Mouse (Mus musculus) hindbrain, embryonic 16.5 days (tissue): ENCODE results near the gene Aebp2. TPM values are rescaled to one million over a fixed set of nuclear protein-coding genes. Genes with fewer than 3 reads are reported as not detected.
"Not testable (repeated sequence)": the region's sequence is repeated elsewhere in the genome, so short reads cannot be mapped to it uniquely, and the experiment has no call there.

ENCODE experiments used
- ATAC-seq: fragments of 200-750 bp; cut with Nextera tagmentation; 2 replicates; pipeline ENCODE4 v1.8.0; 2017; ENCODE audit warnings: moderate TSS enrichment, moderate library complexity
- H3K27ac ChIP-seq: fragments of 300-500 bp; sonication (generic); 2 replicates; pipeline ENCODE4 v1.5.1; 2014; ENCODE audit warnings: low read depth, mild to moderate bottlenecking, control low read depth, low read length, moderate library complexity
- H3K27me3 ChIP-seq: fragments of 300-500 bp; sonication (generic); replicated peaks from 2 replicates; pipeline ENCODE4 v1.6.1; 2014; ENCODE audit warnings: low read length; ENCODE audit not compliant: control insufficient read depth, insufficient read depth
- H3K36me3 ChIP-seq: fragments of 300-500 bp; sonication (generic); 2 replicates; pipeline ENCODE4 v1.6.1; 2014; ENCODE audit warnings: mild to moderate bottlenecking, low read length, moderate library complexity, mixed read lengths; ENCODE audit not compliant: control insufficient read depth, insufficient read depth
- H3K4me1 ChIP-seq: fragments of 300-500 bp; sonication (generic); 2 replicates; pipeline ENCODE4 v1.6.1; 2014; ENCODE audit warnings: low read depth, low read length; ENCODE audit not compliant: control insufficient read depth, insufficient read depth
- H3K4me2 ChIP-seq: fragments of 300-500 bp; sonication (generic); 2 replicates; pipeline ENCODE4 v1.6.1; 2014; ENCODE audit warnings: mild to moderate bottlenecking, low read length, control low read depth, moderate library complexity
- H3K4me3 ChIP-seq: fragments of 300-500 bp; sonication (generic); 2 replicates; pipeline ENCODE4 v1.5.1; 2014; ENCODE audit warnings: mild to moderate bottlenecking, low read length, control low read depth, moderate library complexity
- H3K9ac ChIP-seq: fragments of 300-500 bp; sonication (generic); 2 replicates; pipeline ENCODE4 v1.6.1; 2014; ENCODE audit warnings: low read depth, mild to moderate bottlenecking, control low read depth, low read length, moderate library complexity
- H3K9me3 ChIP-seq: fragments of 300-500 bp; sonication (generic); 2 replicates; pipeline ENCODE4 v1.6.1; 2014; ENCODE audit warnings: mild to moderate bottlenecking, low read length, moderate library complexity; ENCODE audit not compliant: control insufficient read depth
- WGBS: fragments of 180-500 bp; shearing (Covaris S2); extraction: QIAGEN DNeasy Blood & Tissue Kit; methylation state at CpG from one replicate; pipeline ENCODE4 v1.1.7; 2014; 5-methylcytosine and 5-hydroxymethylcytosine counted together
- polyA plus RNA-seq: library from polyadenylated mRNA; unstranded; fragments of >200 nt; fragmentation: Nextera tagmentation; extraction: Ambion mirVana; gene quantifications from 2 replicates; pipeline ENCODE4 v1.2.1, GENCODE M21; 2015

Gene Aebp2
- polyA plus RNA-seq, 1 experiment from 2014 or later, result 7.7 TPM

DNA sequence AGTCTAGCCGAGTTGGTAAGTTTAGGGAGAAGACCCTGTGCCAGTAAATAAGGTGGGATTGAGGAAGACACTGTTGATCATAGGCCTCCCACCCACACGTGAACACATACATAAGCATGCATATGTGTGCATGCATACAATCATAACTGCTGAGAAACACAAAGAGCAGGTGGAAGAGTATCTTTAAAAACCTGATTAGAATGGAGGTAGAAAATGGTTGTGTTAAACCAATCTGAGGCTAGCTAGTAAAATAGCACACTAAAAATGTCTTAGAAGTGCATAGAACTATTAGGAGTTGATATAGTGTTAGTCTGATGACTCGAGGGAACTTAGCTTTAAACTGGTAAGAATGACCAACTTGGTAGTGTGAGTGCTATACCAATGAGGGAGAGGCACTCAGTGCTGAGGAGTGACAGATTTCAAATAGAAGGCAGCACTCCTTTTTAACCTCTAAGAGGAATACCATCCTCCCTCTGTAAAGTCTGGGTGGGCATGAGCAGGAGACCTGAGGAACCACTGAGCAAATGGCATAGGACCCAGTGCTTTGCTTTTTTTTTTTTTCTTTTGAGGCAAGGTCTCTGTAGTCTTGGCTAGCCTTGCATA lies 35.6 kb downstream of the Aebp2 start:
- no peak for ATAC-seq

DNA sequence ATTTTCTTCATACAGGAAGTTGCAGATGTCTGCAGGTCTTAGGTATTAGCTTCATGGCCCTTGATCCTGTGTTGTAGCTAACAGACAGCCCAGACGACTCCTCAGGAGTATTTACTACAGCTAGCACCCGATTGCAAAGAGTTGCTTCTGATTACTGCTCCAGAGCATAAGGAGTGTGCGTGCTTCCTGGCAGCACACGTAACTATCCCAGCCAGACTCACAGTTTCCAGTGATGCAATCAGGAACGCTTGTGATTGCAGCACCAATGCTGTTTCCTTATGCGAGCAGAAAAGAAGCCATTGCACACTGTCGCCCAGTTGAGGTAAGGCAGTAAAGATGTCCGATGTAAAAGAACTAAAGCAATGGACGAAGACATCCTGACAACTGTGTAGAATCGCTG lies 38.6 kb downstream of the Aebp2 start:
- Histone ChIP-seq H3K4me2 (no peak overlapping the region), H3K27me3 (no peaks in the 10 kb centered on the region), H3K9me3 (no peaks in the 10 kb centered on the region), H3K4me1 (peaks cover 5% of the 10 kb centered on the region), H3K4me3 (no peak overlapping the region), H3K9ac (no peak overlapping the region), H3K27ac (no peak overlapping the region), H3K36me3 (no peaks in the 10 kb centered on the region)
- no peak for ATAC-seq
- 91% methylated on average over 10 of the region's 10 CpGs for WGBS

More for the DNA sequence above, 35.6 kb downstream of the Aebp2 start:
- Histone ChIP-seq H3K4me1 (no peaks in the 10 kb centered on the region), H3K9me3 (no peaks in the 10 kb centered on the region), H3K4me3 (no peak overlapping the region), H3K4me2 (no peak overlapping the region), H3K36me3 (peaks cover 10% of the 10 kb centered on the region), H3K9ac (no peak overlapping the region), H3K27ac (no peak overlapping the region), H3K27me3 (no peaks in the 10 kb centered on the region)
- 88% methylated on average over 3 of the region's 3 CpGs for WGBS

DNA sequence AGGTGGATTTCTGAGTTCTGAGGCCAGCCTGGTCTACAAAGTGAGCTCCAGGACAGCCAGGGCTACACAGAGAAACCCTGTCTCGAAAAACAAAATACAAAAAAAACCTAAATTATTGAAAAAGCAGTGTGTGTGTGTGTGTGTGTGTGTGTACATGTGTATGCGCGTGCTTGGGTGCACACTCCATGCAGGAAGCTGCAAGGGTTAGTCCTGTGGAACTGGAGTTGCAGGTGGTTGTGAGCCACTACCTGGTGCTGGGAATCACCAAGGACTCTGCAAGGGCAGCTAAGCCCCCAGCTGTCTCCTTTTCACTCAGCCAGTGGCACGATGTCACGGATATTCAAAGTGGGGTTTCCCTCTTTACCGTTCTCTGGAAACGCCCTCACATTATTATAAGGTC lies 39.3 kb downstream of the Aebp2 start:
- Histone ChIP-seq H3K4me2 (no peak overlapping the region), H3K27me3 (no peaks in the 10 kb centered on the region), H3K4me1 (peaks cover 11% of the 10 kb centered on the region), H3K36me3 (no peaks in the 10 kb centered on the region), H3K9me3 (no peaks in the 10 kb centered on the region), H3K27ac (no peak overlapping the region), H3K9ac (no peak overlapping the region), H3K4me3 (no peak overlapping the region)
- ATAC-seq, result no peak
- 87% methylated on average over 7 of the region's 7 CpGs for WGBS

DNA sequence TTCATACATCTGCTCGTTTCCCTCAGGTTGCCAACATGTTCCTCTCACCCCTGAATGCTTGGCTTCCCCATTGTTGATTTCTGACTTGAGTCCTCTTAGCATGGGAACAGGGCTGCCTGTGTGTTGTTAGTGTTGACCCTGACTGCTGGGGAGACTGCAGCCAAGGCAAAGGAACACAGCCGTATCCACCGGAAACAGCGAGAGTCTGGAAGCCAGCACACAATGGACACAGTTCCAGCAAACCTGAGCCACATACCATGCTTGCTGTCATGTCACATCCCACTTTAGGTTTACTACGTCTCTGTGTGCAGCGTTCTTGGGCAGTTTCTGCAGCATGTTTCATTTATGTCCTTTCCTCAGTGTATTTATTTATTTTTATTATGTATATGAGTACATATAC lies 39.8 kb downstream of the Aebp2 start:
- H3K9ac ChIP-seq, result no peak overlapping the region
- no peak for ATAC-seq
- H3K9me3 ChIP-seq, result no peaks in the 10 kb centered on the region
- H3K4me1 ChIP-seq, result peaks cover 14% of the 10 kb centered on the region
- no peak overlapping the region for H3K4me2 ChIP-seq
- WGBS, result 76% methylated on average over 6 of the region's 6 CpGs
- no peaks in the 10 kb centered on the region for H3K36me3 ChIP-seq
- no peak overlapping the region for H3K27ac ChIP-seq
- no peak overlapping the region for H3K4me3 ChIP-seq
- no peaks in the 10 kb centered on the region for H3K27me3 ChIP-seq

DNA sequence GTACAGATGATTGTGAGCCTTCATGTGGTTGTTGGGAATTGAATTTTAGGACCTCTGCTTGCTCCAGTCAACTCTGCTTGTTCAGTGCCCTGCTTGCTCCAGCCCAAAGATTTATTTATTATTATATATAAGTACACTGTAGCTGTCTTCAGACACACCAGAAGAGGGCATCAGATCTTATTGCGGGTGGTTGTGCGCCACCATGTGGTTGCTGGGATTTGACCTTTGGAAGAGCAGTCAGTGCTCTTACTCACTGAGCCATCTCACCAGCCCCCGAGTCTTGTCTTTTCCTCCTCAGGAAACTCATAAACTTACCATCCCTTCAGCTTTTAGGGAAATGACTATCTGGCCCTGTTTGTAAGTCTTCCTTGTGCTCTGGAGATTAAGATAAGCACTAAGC lies 40.2 kb downstream of the Aebp2 start:
- not testable (repeated sequence) for H3K4me2 ChIP-seq, ATAC-seq, H3K4me3 ChIP-seq, H3K27ac ChIP-seq, H3K9me3 ChIP-seq, H3K9ac ChIP-seq, H3K36me3 ChIP-seq, H3K27me3 ChIP-seq
- peaks cover 18% of the 10 kb centered on the region for H3K4me1 ChIP-seq
- 60% methylated on average over 3 of the region's 3 CpGs for WGBS

DNA sequence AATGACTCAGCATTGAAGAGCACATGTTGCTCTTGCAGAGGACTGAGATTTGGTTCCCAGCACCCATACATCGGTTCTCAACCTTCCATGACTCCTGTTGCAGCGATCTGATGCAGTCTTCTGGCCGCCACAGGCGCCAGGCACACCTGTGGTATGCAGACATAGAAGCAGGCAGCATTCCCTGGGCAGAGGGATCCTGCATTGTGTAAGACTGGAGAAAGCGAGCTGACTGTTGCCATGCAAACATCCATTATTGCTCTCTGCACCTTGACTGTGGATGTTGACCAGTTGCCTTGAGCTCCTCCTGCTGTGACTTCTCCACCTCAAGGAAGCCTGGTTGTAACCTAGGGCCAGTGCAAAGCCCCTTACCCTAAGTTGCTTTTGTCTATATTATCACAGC lies 42.1 kb downstream of the Aebp2 start:
- no peak for ATAC-seq
- 88% methylated on average over 5 of the region's 5 CpGs for WGBS
- Histone ChIP-seq H3K27ac (no peak overlapping the region), H3K4me3 (no peak overlapping the region), H3K9me3 (no peaks in the 10 kb centered on the region), H3K36me3 (no peaks in the 10 kb centered on the region), H3K27me3 (no peaks in the 10 kb centered on the region), H3K4me2 (no peak overlapping the region), H3K4me1 (peaks cover 20% of the 10 kb centered on the region), H3K9ac (no peak overlapping the region)

DNA sequence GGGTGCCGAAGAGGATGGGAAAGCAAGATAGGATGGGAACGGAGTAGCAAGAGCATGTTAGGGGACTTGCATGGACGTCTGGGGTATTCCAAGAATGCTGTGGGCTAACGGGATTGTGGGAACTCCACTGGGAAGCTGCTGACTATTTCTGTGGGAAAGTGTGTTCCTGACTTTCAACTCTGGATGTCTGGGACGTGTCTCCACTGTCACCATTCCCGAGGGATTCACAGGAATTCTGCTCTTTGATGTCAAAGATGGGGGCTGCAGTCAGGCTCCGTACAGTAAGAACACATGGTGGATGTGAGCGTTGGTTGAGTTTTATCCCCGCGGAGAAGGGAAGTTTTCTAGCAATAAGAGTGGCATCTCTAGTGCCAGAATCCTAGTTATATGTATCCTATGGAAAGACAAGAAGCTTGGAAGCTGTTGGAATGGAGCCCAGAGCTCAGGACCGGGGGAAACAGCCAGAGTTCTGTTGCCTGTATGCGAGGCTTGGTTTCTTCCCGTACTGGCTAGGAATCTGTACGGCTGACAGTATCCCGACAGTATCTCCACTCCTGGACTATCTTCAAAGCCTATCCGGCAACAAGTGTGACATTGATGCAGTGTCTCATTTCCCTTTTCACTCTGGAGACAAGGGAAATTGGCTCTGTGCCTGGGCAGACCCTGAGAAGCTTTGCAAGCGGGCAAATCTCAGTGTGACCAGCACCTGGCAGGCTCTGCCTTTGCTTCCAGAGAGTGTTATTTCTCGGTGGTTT lies 44.2 kb downstream of the Aebp2 start:
- Histone ChIP-seq H3K36me3 (no peaks in the 10 kb centered on the region), H3K9ac (no peak overlapping the region), H3K27ac (peak overlapping the region; percentile 66), H3K4me1 (peaks cover 20% of the 10 kb centered on the region), H3K4me2 (peak overlapping the region; percentile 30), H3K9me3 (no peaks in the 10 kb centered on the region), H3K27me3 (no peaks in the 10 kb centered on the region), H3K4me3 (no peak overlapping the region)
- WGBS, result 35% methylated on average over 18 of the region's 18 CpGs
- peak; percentile 83 for ATAC-seq

DNA sequence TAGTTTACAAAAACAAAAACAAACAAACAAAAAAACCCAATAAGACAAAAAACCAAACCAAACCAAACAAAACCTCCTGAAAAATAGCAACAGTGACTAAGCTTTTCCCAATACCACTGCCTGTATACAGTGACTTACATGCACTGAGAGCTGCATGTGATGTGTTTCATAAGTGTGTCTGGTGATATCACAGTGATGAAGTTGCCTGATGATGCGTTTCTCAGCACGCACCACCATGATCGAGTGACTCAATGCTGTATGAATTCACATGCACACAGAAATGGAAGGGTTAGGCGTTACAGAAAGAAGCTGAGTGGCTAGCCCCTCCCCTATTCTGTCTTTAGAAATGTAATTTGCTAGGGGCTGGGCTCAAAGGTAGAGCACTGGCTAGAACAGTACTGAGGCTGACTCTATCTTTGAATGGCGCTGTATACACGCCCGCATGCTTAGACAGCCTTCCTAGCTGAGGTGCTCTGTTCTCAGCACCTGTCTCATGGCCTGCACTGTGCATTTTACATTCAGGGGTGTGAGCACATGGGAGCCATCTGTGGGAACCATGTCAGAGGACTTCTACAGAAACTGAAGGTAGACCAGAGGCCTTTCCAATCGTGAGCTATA lies 44.9 kb downstream of the Aebp2 start:
- no peaks in the 10 kb centered on the region for H3K27me3 ChIP-seq
- WGBS, result 70% methylated on average over 8 of the region's 8 CpGs
- no peak overlapping the region for H3K9ac ChIP-seq
- no peak overlapping the region for H3K4me3 ChIP-seq
- no peaks in the 10 kb centered on the region for H3K9me3 ChIP-seq
- H3K4me2 ChIP-seq, result no peak overlapping the region
- H3K36me3 ChIP-seq, result no peaks in the 10 kb centered on the region
- peak; percentile 45 for ATAC-seq
- H3K4me1 ChIP-seq, result peaks cover 20% of the 10 kb centered on the region
- peak overlapping the region; percentile 25; the same call in 1 of the 2 replicates for H3K27ac ChIP-seq

DNA sequence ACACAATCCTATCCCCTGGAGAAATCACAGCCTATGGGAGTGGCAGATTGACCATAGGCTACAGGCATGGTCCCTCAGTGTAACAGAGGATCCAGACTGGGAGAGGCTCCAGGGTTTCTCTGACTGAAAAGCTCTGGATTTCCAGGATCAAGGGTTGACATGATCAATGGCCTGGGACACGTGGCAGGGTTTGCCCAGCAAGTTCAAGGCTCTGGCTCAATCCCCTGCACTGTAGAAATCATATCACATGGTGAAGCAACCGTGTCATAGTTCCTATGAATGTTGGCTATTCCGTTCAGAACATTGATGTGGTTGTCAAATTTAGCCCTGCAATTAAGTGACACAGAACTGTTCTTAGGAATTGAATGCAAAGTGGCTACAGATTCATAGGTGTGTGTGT lies 52.0 kb downstream of the Aebp2 start:
- Histone ChIP-seq H3K36me3 (no peaks in the 10 kb centered on the region), H3K27me3 (no peaks in the 10 kb centered on the region), H3K27ac (no peak overlapping the region), H3K9me3 (no peaks in the 10 kb centered on the region), H3K4me3 (no peak overlapping the region), H3K9ac (no peak overlapping the region), H3K4me1 (peaks cover 14% of the 10 kb centered on the region), H3K4me2 (no peak overlapping the region)
- 75% methylated on average over 3 of the region's 3 CpGs for WGBS
- ATAC-seq, result no peak
